Mouse (Mus musculus) hindbrain, embryonic 14.5 days (tissue): ENCODE measurements around the gene Bysl. TPM values are rescaled to one million over a fixed set of nuclear protein-coding genes. Genes with fewer than 3 reads are reported as not detected.
"Not testable (repeated sequence)": the region's sequence is repeated elsewhere in the genome, so short reads cannot be mapped to it uniquely, and the experiment has no call there.

Source experiments
- ATAC-seq: fragments of 200-750 bp; cut with Nextera tagmentation; 2 replicates; pipeline ENCODE4 v1.8.0; 2017; ENCODE audit warnings: moderate number of reproducible peaks, mild to moderate bottlenecking, moderate TSS enrichment, moderate library complexity; ENCODE audit not compliant: low FRiP score
- DNase-seq: peaks from one replicate; pipeline ENCODE4 v3.0.0-alpha.2; 2015; ENCODE audit warnings: low spot score
- H3K27ac ChIP-seq: fragments of 300-500 bp; sonication (generic); 2 replicates; pipeline ENCODE4 v1.5.1; 2014; ENCODE audit warnings: mild to moderate bottlenecking, moderate library complexity
- H3K27me3 ChIP-seq: fragments of 300-500 bp; sonication (generic); 2 replicates; pipeline ENCODE4 v1.6.1; 2014; ENCODE audit warnings: mild to moderate bottlenecking, low read length, mixed read lengths; ENCODE audit not compliant: control insufficient read depth, insufficient read depth
- H3K36me3 ChIP-seq: fragments of 300-500 bp; sonication (generic); replicated peaks from 2 replicates; pipeline ENCODE4 v1.6.1; 2014; ENCODE audit not compliant: control insufficient read depth, insufficient read depth
- H3K4me1 ChIP-seq: fragments of 300-500 bp; sonication (generic); replicated peaks from 2 replicates; pipeline ENCODE4 v1.6.1; 2014; ENCODE audit warnings: antibody characterized with exemption, low read length, mixed read lengths; ENCODE audit not compliant: control insufficient read depth, insufficient read depth
- H3K4me2 ChIP-seq: fragments of 300-500 bp; sonication (generic); replicated peaks from 2 replicates; pipeline ENCODE4 v1.6.1; 2014; ENCODE audit warnings: mild to moderate bottlenecking, moderate library complexity
- H3K4me3 ChIP-seq: fragments of 300-500 bp; sonication (generic); replicated peaks from 2 replicates; pipeline ENCODE4 v1.5.1; 2014; ENCODE audit warnings: mild to moderate bottlenecking, low read length
- H3K9ac ChIP-seq: fragments of 300-500 bp; sonication (generic); 2 replicates; pipeline ENCODE4 v1.6.1; 2014
- H3K9me3 ChIP-seq: fragments of 300-500 bp; sonication (generic); 2 replicates; pipeline ENCODE4 v1.6.1; 2016; ENCODE audit warnings: low read length; ENCODE audit not compliant: control insufficient read depth
- WGBS: fragments of 180-500 bp; shearing (Covaris S2); extraction: QIAGEN DNeasy Blood & Tissue Kit; methylation state at CpG from one replicate; pipeline ENCODE4 v1.1.7; 2014; 5-methylcytosine and 5-hydroxymethylcytosine counted together
- polyA plus RNA-seq: library from polyadenylated mRNA; unstranded; fragments of >200 nt; fragmentation: Nextera tagmentation; extraction: Ambion mirVana; gene quantifications from 2 replicates; pipeline ENCODE4 v1.2.1, GENCODE M21; 2014

Gene Bysl
- polyA plus RNA-seq, 1 experiment from 2014 or later, result 33.3 TPM

GRCm38 (mm10) chr17:47606220-47606619 lies 5.1 kb downstream of the Bysl start:
- peaks cover 64% of the 10 kb centered on the region for H3K36me3 ChIP-seq
- peaks cover 10% of the 10 kb centered on the region; the same call in 1 of the 2 replicates for H3K4me1 ChIP-seq
- no peaks in the 10 kb centered on the region for H3K27me3 ChIP-seq
- no peak overlapping the region for H3K4me2 ChIP-seq
- H3K4me3 ChIP-seq, result no peak overlapping the region
- ATAC-seq, result no peak
- no peak overlapping the region for H3K9ac ChIP-seq
- H3K27ac ChIP-seq, result no peak overlapping the region
- 76% methylated on average over 5 of the region's 5 CpGs for WGBS
- H3K9me3 ChIP-seq, result no peaks in the 10 kb centered on the region
- no peak for DNase-seq

DNA sequence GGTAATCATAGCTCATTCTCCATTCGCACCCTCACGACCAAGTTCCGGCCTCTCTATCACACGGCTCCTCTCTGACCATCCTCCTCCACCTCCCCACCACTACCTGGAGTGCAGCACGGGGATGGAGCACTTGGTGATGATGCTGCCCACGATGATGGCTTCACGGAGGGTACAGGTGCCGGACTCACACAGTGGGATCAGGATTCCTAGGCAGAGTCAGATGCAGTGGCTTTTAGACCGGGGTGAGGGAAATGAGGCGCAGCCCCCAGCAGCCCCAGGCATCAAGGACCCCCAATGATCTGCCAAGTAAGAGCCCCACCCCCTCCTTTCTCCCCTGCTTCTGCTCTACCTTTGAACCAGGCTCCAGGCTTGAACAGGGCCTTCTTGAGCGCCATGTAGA lies 9.0 kb downstream of the Bysl start:
- H3K36me3 ChIP-seq, result peaks cover 90% of the 10 kb centered on the region
- no peak overlapping the region for H3K4me3 ChIP-seq
- no peaks in the 10 kb centered on the region for H3K9me3 ChIP-seq
- no peak for DNase-seq
- H3K27me3 ChIP-seq, result no peaks in the 10 kb centered on the region
- WGBS, result 94% methylated on average over 11 of the region's 11 CpGs
- 0 out of 2 replicates have a peak, but pooled peaks cover 4% of the 10 kb centered on the region for H3K4me1 ChIP-seq
- ATAC-seq, result no peak
- H3K27ac ChIP-seq, result no peak overlapping the region
- no peak overlapping the region for H3K9ac ChIP-seq
- H3K4me2 ChIP-seq, result no peak overlapping the region

DNA sequence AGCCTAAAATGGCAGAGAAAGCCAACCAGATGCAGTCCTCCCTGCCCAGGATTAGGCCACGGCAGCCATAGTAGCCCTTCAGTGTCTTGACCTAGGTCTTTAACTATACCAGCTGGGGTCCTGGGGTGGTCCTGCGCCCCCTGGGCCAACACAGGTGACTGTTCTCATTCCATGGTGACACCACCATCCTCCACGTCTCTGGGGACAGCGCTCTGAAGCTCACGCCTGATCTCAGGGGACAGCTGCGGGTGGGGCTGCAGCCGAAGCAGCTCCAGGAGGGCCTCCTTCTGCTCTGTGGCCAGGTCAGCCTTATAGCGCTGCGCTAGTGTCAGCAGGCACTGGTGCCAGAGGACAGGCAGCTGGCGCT lies 9.9 kb downstream of the Bysl start:
- Histone ChIP-seq H3K4me1 (peaks cover 10% of the 10 kb centered on the region; the same call in 1 of the 2 replicates), H3K9ac (no peak overlapping the region), H3K27me3 (no peaks in the 10 kb centered on the region), H3K36me3 (peaks cover 81% of the 10 kb centered on the region), H3K4me2 (no peak overlapping the region), H3K9me3 (no peaks in the 10 kb centered on the region), H3K27ac (no peak overlapping the region), H3K4me3 (no peak overlapping the region)
- no peak for ATAC-seq
- 95% methylated on average over 10 of the region's 10 CpGs for WGBS
- DNase-seq, result no peak

DNA sequence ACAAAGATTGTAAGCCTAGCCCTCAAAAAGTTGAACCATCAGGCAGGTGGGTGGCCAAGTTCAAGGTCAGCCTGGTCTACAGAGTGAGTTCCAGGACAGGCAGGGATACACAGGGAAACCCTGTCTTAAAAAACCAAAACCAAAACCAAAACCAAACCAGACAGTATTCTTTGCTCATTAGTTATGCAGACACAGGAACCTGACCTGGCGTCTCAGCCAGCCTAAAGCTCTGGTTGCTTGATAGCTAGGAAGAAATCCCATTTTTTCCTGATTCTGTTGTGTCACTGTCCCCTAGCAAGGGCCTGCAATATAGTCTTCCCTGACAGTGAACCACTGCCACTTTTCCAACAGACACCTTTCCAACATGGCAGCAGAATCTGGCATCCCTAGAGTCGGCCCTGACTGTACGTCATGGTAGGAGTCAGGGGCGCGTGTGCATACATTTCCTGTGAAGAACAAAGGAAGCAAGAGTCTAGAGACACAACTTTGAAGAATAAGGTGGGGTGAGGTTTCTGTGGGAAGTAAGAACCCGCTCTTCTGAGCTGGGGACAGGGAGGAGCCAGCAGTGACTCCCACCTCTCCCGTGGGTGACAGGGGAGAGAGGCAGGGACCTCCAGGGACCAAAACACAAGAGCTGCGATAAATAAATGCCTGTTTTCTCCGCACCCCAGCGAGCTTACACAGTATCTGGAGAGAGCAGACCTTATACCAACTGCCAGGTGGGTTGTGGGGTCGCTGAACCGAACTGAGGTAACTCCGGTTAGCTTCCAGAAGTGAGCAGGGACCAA lies 10.5 kb downstream of the Bysl start:
- no peak overlapping the region for H3K4me2 ChIP-seq
- no peak for ATAC-seq
- 91% methylated on average over 13 of the region's 13 CpGs for WGBS
- no peak overlapping the region for H3K4me3 ChIP-seq
- peaks cover 12% of the 10 kb centered on the region; the same call in 1 of the 2 replicates for H3K4me1 ChIP-seq
- DNase-seq, result no peak
- H3K9ac ChIP-seq, result no peak overlapping the region
- no peak overlapping the region for H3K27ac ChIP-seq
- no peaks in the 10 kb centered on the region for H3K9me3 ChIP-seq
- H3K27me3 ChIP-seq, result no peaks in the 10 kb centered on the region
- peaks cover 76% of the 10 kb centered on the region for H3K36me3 ChIP-seq

GRCm38 (mm10) chr17:47599511-47600297 lies 11.6 kb downstream of the Bysl start:
- H3K27me3 ChIP-seq, result no peaks in the 10 kb centered on the region
- peaks cover 23% of the 10 kb centered on the region; the same call in 1 of the 2 replicates for H3K4me1 ChIP-seq
- no peak overlapping the region for H3K4me3 ChIP-seq
- WGBS, result 84% methylated on average over 11 of the region's 11 CpGs
- no peak overlapping the region for H3K27ac ChIP-seq
- DNase-seq, result no peak
- no peak overlapping the region for H3K9ac ChIP-seq
- H3K9me3 ChIP-seq, result no peaks in the 10 kb centered on the region
- no peak for ATAC-seq
- no peak overlapping the region for H3K4me2 ChIP-seq
- H3K36me3 ChIP-seq, result peaks cover 65% of the 10 kb centered on the region

GRCm38 (mm10) chr17:47598580-47599304 lies 12.6 kb downstream of the Bysl start:
- Histone ChIP-seq H3K36me3 (peaks cover 55% of the 10 kb centered on the region), H3K27ac (peak overlapping the region; percentile 43; the same call in 1 of the 2 replicates), H3K4me1 (peaks cover 27% of the 10 kb centered on the region; the same call in 1 of the 2 replicates)
- not testable (repeated sequence) for H3K9me3 ChIP-seq, H3K27me3 ChIP-seq, H3K9ac ChIP-seq, H3K4me2 ChIP-seq, H3K4me3 ChIP-seq, DNase-seq, ATAC-seq
- 84% methylated on average over 9 of the region's 10 CpGs for WGBS

DNA sequence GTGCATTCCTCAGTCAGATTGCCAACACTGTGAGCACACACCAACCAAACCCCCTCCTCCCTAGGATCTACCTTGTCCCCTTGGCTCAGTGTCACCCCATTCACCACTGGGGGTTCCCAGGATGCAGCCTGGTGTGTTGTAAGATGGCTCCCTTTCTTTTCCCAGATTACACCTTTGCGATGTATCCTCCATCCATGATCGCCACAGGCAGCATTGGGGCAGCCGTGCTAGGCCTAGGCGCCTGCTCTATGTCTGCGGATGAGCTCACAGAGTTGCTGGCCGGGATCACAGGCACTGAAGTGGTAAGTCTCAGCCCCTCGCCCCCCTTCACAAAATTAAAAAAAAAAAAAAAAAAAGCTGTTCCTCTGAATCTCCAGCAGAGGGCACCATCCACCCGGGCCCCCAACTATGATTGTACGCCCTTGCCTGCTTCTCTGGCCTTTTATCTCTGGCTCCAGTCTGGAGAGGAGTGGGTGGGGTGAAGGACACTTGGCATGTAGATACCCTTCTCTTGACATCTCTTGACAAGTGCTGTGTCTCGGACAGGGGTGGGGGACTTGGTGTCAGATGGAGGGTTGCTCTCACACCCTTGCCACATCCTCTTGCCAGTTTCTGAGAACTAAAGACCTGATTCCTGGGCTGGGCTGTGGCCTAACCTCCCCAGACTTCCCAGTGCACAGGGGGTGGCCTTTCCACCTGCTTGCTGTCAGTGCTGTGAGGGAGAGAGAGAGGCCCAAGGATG lies 13.3 kb downstream of the Bysl start:
- Histone ChIP-seq H3K27me3 (no peaks in the 10 kb centered on the region), H3K4me1 (peaks cover 28% of the 10 kb centered on the region), H3K9me3 (no peaks in the 10 kb centered on the region), H3K9ac (no peak overlapping the region), H3K36me3 (peaks cover 49% of the 10 kb centered on the region), H3K27ac (peak overlapping the region; percentile 43; the same call in 1 of the 2 replicates), H3K4me2 (peak overlapping the region; percentile 91; the same call in 1 of the 2 replicates), H3K4me3 (no peak overlapping the region)
- DNase-seq (peak; percentile 52), ATAC-seq (no peak)
- 28% methylated on average over 10 of the region's 10 CpGs for WGBS

DNA sequence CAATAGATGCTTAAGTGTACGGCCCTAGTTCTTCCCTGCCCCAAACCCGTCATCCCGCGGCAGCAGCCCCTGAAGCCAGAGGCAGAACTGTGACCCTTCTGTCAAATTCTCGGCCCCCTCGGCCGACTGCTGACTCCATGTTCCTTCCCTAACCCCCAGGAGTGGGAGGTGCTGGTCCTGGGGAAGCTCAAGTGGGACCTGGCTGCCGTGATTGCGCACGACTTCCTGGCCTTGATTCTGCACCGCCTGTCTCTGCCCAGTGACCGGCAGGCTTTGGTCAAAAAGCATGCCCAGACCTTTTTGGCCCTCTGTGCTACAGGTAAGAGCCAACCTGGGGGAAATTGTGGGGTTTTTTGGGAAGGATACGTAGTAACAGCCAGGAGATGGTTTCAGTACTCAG lies 14.0 kb downstream of the Bysl start:
- H3K36me3 ChIP-seq, result peaks cover 42% of the 10 kb centered on the region
- no peak overlapping the region for H3K27ac ChIP-seq
- DNase-seq, result no peak
- peak overlapping the region; percentile 91 for H3K4me2 ChIP-seq
- no peaks in the 10 kb centered on the region for H3K27me3 ChIP-seq
- H3K9me3 ChIP-seq, result no peaks in the 10 kb centered on the region
- peaks cover 34% of the 10 kb centered on the region for H3K4me1 ChIP-seq
- WGBS, result 81% methylated on average over 13 of the region's 13 CpGs
- no peak overlapping the region for H3K4me3 ChIP-seq
- peak overlapping the region; percentile 13; the same call in 1 of the 2 replicates for H3K9ac ChIP-seq
- no peak for ATAC-seq
